Mouse (Mus musculus): ENCODE measurements at regions not wholly inside any gene's neighbourhood (a gene's known extent, or its start where the extent isn't known, plus 50 kb on each side); places are given as distances from the start of the nearest gene placed in this dataset.

- Histone ChIP-seq H3K36me3 (ENCODE audit: insufficient read depth, low read length) (no peaks in the 10 kb centered on the region), H3K4me3 (replicated peaks; ENCODE audit: low read length) (no peak overlapping the region), H3K4me1 (replicated peaks; ENCODE audit: low read depth, low read length) (no peaks in the 10 kb centered on the region), H3K27me3 (ENCODE audit: insufficient read depth, low read length) (no peaks in the 10 kb centered on the region), H3K9me3 (ENCODE audit: low read length) (peaks cover 12% of the 10 kb centered on the region; the same call in 1 of the 2 replicates)
- TF ChIP-seq NANOG (IDR thresholded peaks at IDR 0.05; ENCODE audit: borderline replicate concordance, low read length) (no peak), CTCF (conservative IDR thresholded peaks at IDR 0.05; ENCODE audit: low read length) (no peak)
Measured at GRCm38 (mm10) chr3:144027134-144027980, 177.7 kb downstream of the Lmo4 start.

DNA sequence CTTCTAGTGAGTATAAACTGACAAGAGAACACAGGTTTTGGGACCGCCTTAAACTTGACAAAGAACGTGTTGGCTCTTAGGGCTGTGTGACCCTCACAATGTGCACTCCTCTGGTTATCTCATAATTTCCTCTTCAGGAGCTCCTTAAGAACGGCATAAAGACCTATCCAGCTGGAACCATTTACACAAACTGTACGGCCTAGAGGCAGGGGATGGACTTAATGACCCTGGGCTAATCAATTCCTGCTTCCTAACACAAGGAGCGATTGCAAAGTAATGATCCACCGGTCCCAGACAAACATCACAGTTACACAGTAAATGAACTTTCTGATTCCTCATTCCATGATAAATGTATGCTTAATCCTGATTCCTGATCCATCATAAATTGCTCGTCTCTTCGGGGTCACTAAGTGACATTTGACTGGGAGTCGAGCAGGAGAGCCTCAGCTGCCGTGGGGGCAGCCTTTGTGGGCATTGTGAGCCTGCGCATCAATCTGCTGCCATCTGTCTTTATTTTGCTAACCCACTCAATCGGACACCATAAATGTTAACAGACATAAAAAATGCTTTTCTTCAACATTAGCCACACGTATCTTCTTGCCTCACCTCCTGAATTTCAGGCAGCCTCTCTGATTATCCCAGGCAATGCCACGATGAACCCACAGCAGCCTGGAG lies 179.4 kb downstream of the Lmo4 start:
- no peaks in the 10 kb centered on the region for H3K4me1 ChIP-seq (replicated peaks; ENCODE audit: low read depth, low read length)
- no peak for TF ChIP-seq NANOG (IDR thresholded peaks at IDR 0.05; ENCODE audit: borderline replicate concordance, low read length)
- no peak for TF ChIP-seq POU5F1 (IDR thresholded peaks at IDR 0.05; ENCODE audit: borderline replicate concordance, low read length)
- no peak for TF ChIP-seq CTCF (conservative IDR thresholded peaks at IDR 0.05; ENCODE audit: low read length)
- H3K4me3 ChIP-seq (replicated peaks; ENCODE audit: low read length): no peak overlapping the region
- H3K9me3 ChIP-seq (ENCODE audit: low read length): peaks cover 12% of the 10 kb centered on the region; the same call in 1 of the 2 replicates
- no peaks in the 10 kb centered on the region for H3K36me3 ChIP-seq (ENCODE audit: insufficient read depth, low read length)
- H3K27me3 ChIP-seq (ENCODE audit: insufficient read depth, low read length): no peaks in the 10 kb centered on the region

- H3K4me3 ChIP-seq (replicated peaks; ENCODE audit: low read length): no peak overlapping the region
- H3K4me1 ChIP-seq (replicated peaks; ENCODE audit: low read depth, low read length): no peaks in the 10 kb centered on the region
- peaks cover 8% of the 10 kb centered on the region; the same call in 1 of the 2 replicates for H3K9me3 ChIP-seq (ENCODE audit: low read length)
- no peaks in the 10 kb centered on the region for H3K27me3 ChIP-seq (ENCODE audit: insufficient read depth, low read length)
- H3K36me3 ChIP-seq (ENCODE audit: insufficient read depth, low read length): no peaks in the 10 kb centered on the region
- no peak for TF ChIP-seq CTCF (conservative IDR thresholded peaks at IDR 0.05; ENCODE audit: low read length)
- no peak for TF ChIP-seq NANOG (IDR thresholded peaks at IDR 0.05; ENCODE audit: borderline replicate concordance, low read length)
- TF ChIP-seq POU5F1 (IDR thresholded peaks at IDR 0.05; ENCODE audit: borderline replicate concordance, low read length): no peak
Measured at GRCm38 (mm10) chr3:144024216-144024615, 180.8 kb downstream of the Lmo4 start.

GRCm38 (mm10) chr3:144023058-144023457 lies 182.0 kb downstream of the Lmo4 start:
- Histone ChIP-seq H3K9me3 (ENCODE audit: low read length) (peaks cover 6% of the 10 kb centered on the region; the same call in 1 of the 2 replicates), H3K36me3 (ENCODE audit: insufficient read depth, low read length) (no peaks in the 10 kb centered on the region), H3K27me3 (ENCODE audit: insufficient read depth, low read length) (no peaks in the 10 kb centered on the region), H3K4me3 (replicated peaks; ENCODE audit: low read length) (no peak overlapping the region), H3K4me1 (replicated peaks; ENCODE audit: low read depth, low read length) (no peaks in the 10 kb centered on the region)
- TF ChIP-seq NANOG (IDR thresholded peaks at IDR 0.05; ENCODE audit: borderline replicate concordance, low read length): no peak
- no peak for TF ChIP-seq CTCF (conservative IDR thresholded peaks at IDR 0.05; ENCODE audit: low read length)

DNA sequence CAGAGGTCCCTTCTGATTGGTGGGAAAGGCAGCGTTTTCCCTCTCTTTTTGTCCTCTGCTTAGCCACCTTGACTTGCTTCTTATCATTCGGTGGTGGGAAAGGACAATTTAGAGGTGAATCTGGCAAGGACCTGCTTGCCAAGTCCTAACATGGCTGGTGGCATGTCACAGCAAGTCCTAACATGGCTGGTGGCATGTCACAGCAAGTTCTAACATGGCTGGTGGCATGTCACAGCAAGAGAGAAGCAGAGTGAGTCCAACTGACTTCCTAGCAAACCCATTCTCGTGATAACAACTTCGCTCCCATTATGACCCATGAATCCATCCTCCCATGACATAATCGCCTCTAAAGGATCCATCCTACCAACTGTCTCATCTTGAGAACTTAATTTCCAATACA lies 183.1 kb downstream of the Lmo4 start:
- no peak for TF ChIP-seq NANOG (IDR thresholded peaks at IDR 0.05; ENCODE audit: borderline replicate concordance, low read length)

DNA sequence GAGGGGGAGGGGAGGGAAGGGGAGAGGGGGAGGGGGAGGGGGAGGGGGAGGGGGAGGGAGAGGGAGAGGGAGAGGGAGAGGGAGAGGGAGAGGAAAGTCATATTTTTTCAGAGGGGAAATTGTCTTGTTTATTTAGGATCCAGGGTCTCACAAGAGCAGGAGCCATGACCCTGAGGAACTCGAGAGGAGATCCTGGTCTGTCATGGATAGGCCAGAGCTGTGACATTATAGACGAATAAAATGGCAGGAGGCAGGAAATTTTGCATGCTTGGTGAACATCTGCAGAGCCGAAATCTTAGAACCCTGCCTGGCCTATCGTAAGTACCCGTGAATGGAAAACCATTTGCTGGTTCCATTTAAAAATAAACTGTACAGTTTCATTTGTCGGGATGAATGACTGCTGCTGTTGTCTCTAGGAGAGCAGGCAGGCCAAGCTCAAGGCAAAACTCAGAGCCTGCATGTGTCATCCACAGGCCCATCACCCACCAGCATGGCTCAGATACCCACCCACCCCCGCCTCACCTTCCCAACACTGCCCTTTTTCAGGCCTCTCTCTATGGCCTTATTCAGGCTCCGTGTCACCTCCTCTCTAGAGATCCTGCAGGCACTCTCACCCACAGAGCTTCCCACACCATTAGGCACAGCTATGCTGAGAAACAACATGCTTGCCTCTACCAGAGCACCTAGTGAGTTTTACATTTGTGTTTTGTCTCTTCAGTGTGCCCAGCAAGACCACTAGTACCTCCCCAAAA lies 184.7 kb downstream of the Lmo4 start:
- no peak overlapping the region for H3K4me3 ChIP-seq (replicated peaks; ENCODE audit: low read length)
- H3K4me1 ChIP-seq (replicated peaks; ENCODE audit: low read depth, low read length): no peaks in the 10 kb centered on the region
- no peaks in the 10 kb centered on the region for H3K36me3 ChIP-seq (ENCODE audit: insufficient read depth, low read length)
- TF ChIP-seq CTCF (conservative IDR thresholded peaks at IDR 0.05; ENCODE audit: low read length): no peak
- TF ChIP-seq POU5F1 (IDR thresholded peaks at IDR 0.05; ENCODE audit: borderline replicate concordance, low read length): no peak
- TF ChIP-seq NANOG (IDR thresholded peaks at IDR 0.05; ENCODE audit: borderline replicate concordance, low read length): no peak
- H3K9me3 ChIP-seq (ENCODE audit: low read length): no peaks in the 10 kb centered on the region
- no peaks in the 10 kb centered on the region for H3K27me3 ChIP-seq (ENCODE audit: insufficient read depth, low read length)

More for the DNA sequence above, 183.1 kb downstream of the Lmo4 start:
- H3K4me3 ChIP-seq (replicated peaks; ENCODE audit: low read length): no peak overlapping the region
- H3K4me1 ChIP-seq (replicated peaks; ENCODE audit: low read depth, low read length): no peaks in the 10 kb centered on the region
- H3K36me3 ChIP-seq (ENCODE audit: insufficient read depth, low read length): no peaks in the 10 kb centered on the region
- no peaks in the 10 kb centered on the region for H3K9me3 ChIP-seq (ENCODE audit: low read length)
- no peaks in the 10 kb centered on the region for H3K27me3 ChIP-seq (ENCODE audit: insufficient read depth, low read length)

DNA sequence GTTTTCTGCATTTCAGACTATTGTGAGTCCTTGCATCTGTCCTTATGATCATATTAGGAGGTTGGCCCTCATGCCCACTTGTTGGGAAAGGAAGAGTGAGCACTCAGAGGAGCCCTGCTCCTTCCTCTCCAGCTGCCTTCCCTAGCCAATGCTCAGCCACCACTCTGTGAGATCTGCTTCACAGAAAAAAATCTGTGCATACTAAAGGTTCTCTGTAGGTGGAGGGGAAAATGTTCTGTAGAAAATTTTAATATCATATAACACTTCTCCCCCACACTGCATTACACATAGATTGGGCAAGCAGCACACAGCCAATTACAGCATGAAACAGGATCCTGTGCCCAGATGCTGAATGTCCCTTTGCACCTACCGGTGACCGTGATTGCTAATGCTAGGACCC lies 185.7 kb downstream of the Lmo4 start:
- H3K36me3 ChIP-seq (ENCODE audit: insufficient read depth, low read length): no peaks in the 10 kb centered on the region
- no peak overlapping the region for H3K4me3 ChIP-seq (replicated peaks; ENCODE audit: low read length)
- TF ChIP-seq CTCF (conservative IDR thresholded peaks at IDR 0.05; ENCODE audit: low read length) (no peak), NANOG (IDR thresholded peaks at IDR 0.05; ENCODE audit: borderline replicate concordance, low read length) (no peak), POU5F1 (IDR thresholded peaks at IDR 0.05; ENCODE audit: borderline replicate concordance, low read length) (no peak)
- H3K27me3 ChIP-seq (ENCODE audit: insufficient read depth, low read length): no peaks in the 10 kb centered on the region
- no peaks in the 10 kb centered on the region for H3K9me3 ChIP-seq (ENCODE audit: low read length)
- H3K4me1 ChIP-seq (replicated peaks; ENCODE audit: low read depth, low read length): no peaks in the 10 kb centered on the region

DNA sequence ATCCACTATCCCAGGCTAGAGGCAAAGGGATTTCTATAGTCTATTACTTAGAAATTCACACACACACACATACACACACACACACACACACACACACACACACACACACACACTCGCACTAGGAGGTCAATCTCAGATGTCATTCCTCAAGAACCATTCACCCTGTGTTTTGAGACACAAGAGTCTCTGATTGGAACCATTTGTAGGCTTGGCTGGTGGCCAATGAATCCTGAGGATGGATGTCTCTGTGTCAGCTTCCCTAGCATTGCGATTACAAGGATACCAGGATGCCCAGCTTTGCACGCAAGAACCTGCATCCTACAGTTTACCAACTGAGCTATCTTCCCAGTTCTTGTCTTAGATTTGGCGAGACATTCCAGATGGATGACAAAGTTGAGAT lies 186.5 kb downstream of the Lmo4 start:
- no peaks in the 10 kb centered on the region for H3K27me3 ChIP-seq (ENCODE audit: insufficient read depth, low read length)
- no peak overlapping the region for H3K4me3 ChIP-seq (replicated peaks; ENCODE audit: low read length)
- H3K36me3 ChIP-seq (ENCODE audit: insufficient read depth, low read length): no peaks in the 10 kb centered on the region
- TF ChIP-seq POU5F1 (IDR thresholded peaks at IDR 0.05; ENCODE audit: borderline replicate concordance, low read length): no peak
- no peak for TF ChIP-seq CTCF (conservative IDR thresholded peaks at IDR 0.05; ENCODE audit: low read length)
- no peak for TF ChIP-seq NANOG (IDR thresholded peaks at IDR 0.05; ENCODE audit: borderline replicate concordance, low read length)
- no peaks in the 10 kb centered on the region for H3K9me3 ChIP-seq (ENCODE audit: low read length)
- H3K4me1 ChIP-seq (replicated peaks; ENCODE audit: low read depth, low read length): no peaks in the 10 kb centered on the region
